Mouse (Mus musculus) heart, adult 2 months (tissue): ENCODE results near the gene Igbp1b.

ENCODE experiments used
- CTCF ChIP-seq: fragments of 200-600 bp; IDR thresholded peaks from 2 replicates; pipeline ENCODE4 v1.8.1; 2022; ENCODE audit warnings: antibody characterized with exemption, mild to moderate bottlenecking, moderate library complexity
- EP300 ChIP-seq: fragments of 200-500 bp; IDR thresholded peaks from 2 replicates; pipeline ENCODE4 v1.6.1; 2011; ENCODE audit warnings: low read depth, low read length, control low read depth; ENCODE audit not compliant: insufficient read depth
- POLR2A ChIP-seq: fragments of 200-500 bp; IDR thresholded peaks from 2 replicates; pipeline ENCODE4 v1.6.1; 2011; ENCODE audit warnings: mild to moderate bottlenecking, low read depth, low read length, control low read depth; ENCODE audit not compliant: insufficient read depth

DNA sequence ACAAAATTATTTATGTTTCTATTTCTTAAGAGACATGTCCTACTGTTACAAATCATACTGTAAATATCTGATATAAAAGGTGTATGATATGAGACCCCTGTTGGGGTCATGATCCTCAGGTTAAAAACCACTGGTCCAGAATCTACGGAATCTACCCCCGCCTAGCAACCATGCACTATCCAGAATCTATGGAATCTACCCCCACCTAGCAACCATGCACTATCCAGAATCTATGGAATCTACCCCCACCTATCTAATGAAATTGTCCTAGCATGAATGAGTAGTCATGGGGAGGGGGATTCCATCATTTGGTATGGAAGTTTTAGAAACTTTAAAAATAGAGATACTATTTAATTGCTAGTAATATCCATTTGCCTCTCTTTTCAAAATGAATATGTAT, 12.7 kb downstream of the Igbp1b start:
- TF ChIP-seq CTCF = no peak
- no peak for TF ChIP-seq EP300
- no peak for TF ChIP-seq POLR2A
